Mouse (Mus musculus) spleen, adult 2 months (tissue): Measurements from ENCODE around the gene Map1b.

Source experiments
- CTCF ChIP-seq: fragments of 200-500 bp; IDR thresholded peaks from 2 replicates; pipeline ENCODE4 v1.5.1; 2011; ENCODE audit warnings: mild to moderate bottlenecking, inconsistent platforms; ENCODE audit not compliant: insufficient read depth, insufficient read length, insufficient replicate concordance; ENCODE audit errors: extremely low read depth
- POLR2A ChIP-seq: fragments of 200-500 bp; IDR thresholded peaks from 2 replicates; pipeline ENCODE4 v1.6.1; 2011; ENCODE audit warnings: low read depth, low read length, inconsistent platforms

DNA sequence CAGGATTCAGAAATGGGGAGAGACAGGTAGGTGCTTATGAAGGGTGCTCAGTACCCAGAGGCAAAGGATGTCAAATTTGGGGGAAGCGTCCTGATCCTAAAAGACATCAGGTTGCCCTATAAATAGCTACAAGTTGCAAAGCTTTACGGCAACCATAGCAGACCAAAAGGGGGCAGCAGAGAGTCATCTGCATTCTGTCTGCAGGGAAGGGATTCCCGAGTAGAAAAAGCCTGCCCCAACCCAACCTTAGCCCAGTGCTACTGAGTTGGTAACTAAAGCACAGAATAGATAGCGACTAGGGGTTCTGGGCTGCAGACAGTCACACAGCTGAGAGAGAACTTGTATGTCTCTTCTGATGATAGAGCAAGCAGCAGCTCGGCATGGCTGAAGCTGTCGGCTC lies 140.8 kb downstream of the Map1b start:
- TF ChIP-seq POLR2A (no peak), CTCF (peak; percentile 35; the same call in 1 of the 2 replicates)
